Mouse (Mus musculus) cerebellum, adult 11 months (tissue): ENCODE measurements at regions not wholly inside any gene's neighbourhood (a gene's known extent, or its start where the extent isn't known, plus 50 kb on each side); places are given as distances from the start of the nearest gene placed in this dataset.

Source experiments
- DNase-seq: peaks from one replicate; pipeline ENCODE4 v3.0.0; 2022

GRCm38 (mm10) chr6:28184781-28185180 is 49.8 kb upstream of the Grm8 start:
- DNase-seq: peak; percentile 1
